7 mouse cellular contexts compared by ENCODE assay signal in genomic region chrX:18161796-18162191, GRCm38 (mm10). TPM values are rescaled to one million over a fixed set of nuclear protein-coding genes. Genes with fewer than 3 reads are reported as not detected.
DNase-seq lines count a peak whose midpoint lies in the region; ATAC-seq lines count a peak whose summit lies in the region.

No protein-coding gene starts in this region.

- H3K9me3 ChIP-seq in lung, embryonic 15.5 days = no peaks in the 10 kb centered on the region
- no peaks in the 10 kb centered on the region for H3K9me3 ChIP-seq in forebrain, embryonic 10.5 days
- no peaks in the 10 kb centered on the region for H3K9me3 ChIP-seq in limb, embryonic 15.5 days
- H3K9me3 ChIP-seq in neural tube, embryonic 15.5 days (replicated peaks) = no peaks in the 10 kb centered on the region

- peak; percentile 64 for ATAC-seq in lung, embryonic 15.5 days (ENCODE audit: borderline replicate concordance, extremely low read depth, low FRiP score, low TSS enrichment)
- ATAC-seq in limb, embryonic 15.5 days (ENCODE audit: insufficient number of reproducible peaks, low FRiP score, low TSS enrichment, low read depth) = peak; percentile 77
- ATAC-seq in neural tube, embryonic 15.5 days (ENCODE audit: low FRiP score) = peak; percentile 75

- H3K27me3 ChIP-seq in lung, embryonic 15.5 days = no peaks in the 10 kb centered on the region
- H3K27me3 ChIP-seq in forebrain, embryonic 10.5 days (ENCODE audit: poor library complexity, severe bottlenecking) = no peaks in the 10 kb centered on the region
- no peaks in the 10 kb centered on the region for H3K27me3 ChIP-seq in limb, embryonic 15.5 days
- H3K27me3 ChIP-seq in neural tube, embryonic 15.5 days (replicated peaks) = no peaks in the 10 kb centered on the region

- whole genome bisulfite sequencing in lung, embryonic 15.5 days = under 1% methylated on average over 28 of the region's 28 CpGs
- WGBS in forebrain, embryonic 10.5 days = under 1% methylated on average over 28 of the region's 28 CpGs
- WGBS in limb, embryonic 15.5 days = under 1% methylated on average over 28 of the region's 28 CpGs
- WGBS in neural tube, embryonic 15.5 days = under 1% methylated on average over 28 of the region's 28 CpGs

- H3K27ac ChIP-seq in lung, embryonic 15.5 days = peak overlapping the region; percentile 91
- peak overlapping the region; percentile 96 for H3K27ac ChIP-seq in forebrain, embryonic 10.5 days
- peak overlapping the region; percentile 90 for H3K27ac ChIP-seq in limb, embryonic 15.5 days
- peak overlapping the region; percentile 94 for H3K27ac ChIP-seq in neural tube, embryonic 15.5 days (replicated peaks)

- H3K36me3 ChIP-seq in lung, embryonic 15.5 days = no peaks in the 10 kb centered on the region
- H3K36me3 ChIP-seq in forebrain, embryonic 10.5 days (replicated peaks) = no peaks in the 10 kb centered on the region
- no peaks in the 10 kb centered on the region for H3K36me3 ChIP-seq in limb, embryonic 15.5 days
- H3K36me3 ChIP-seq in neural tube, embryonic 15.5 days = no peaks in the 10 kb centered on the region

- H3K9ac ChIP-seq in lung, embryonic 15.5 days = peak overlapping the region; percentile 66
- H3K9ac ChIP-seq in limb, embryonic 15.5 days = peak overlapping the region; percentile 62
- H3K9ac ChIP-seq in neural tube, embryonic 15.5 days (replicated peaks) = peak overlapping the region; percentile 69

- peak overlapping the region; percentile 70 for H3K4me2 ChIP-seq in lung, embryonic 15.5 days
- H3K4me2 ChIP-seq in limb, embryonic 15.5 days = peak overlapping the region; percentile 63
- peak overlapping the region; percentile 64 for H3K4me2 ChIP-seq in neural tube, embryonic 15.5 days

- H3K4me3 ChIP-seq in lung, embryonic 15.5 days = peak overlapping the region; percentile 86
- H3K4me3 ChIP-seq in forebrain, embryonic 10.5 days = peak overlapping the region; percentile 79
- H3K4me3 ChIP-seq in limb, embryonic 15.5 days = peak overlapping the region; percentile 77
- H3K4me3 ChIP-seq in neural tube, embryonic 15.5 days (replicated peaks) = peak overlapping the region; percentile 78

- H3K4me1 ChIP-seq in lung, embryonic 15.5 days = no peaks in the 10 kb centered on the region
- peaks cover 6% of the 10 kb centered on the region; the same call in 1 of the 2 replicates for H3K4me1 ChIP-seq in forebrain, embryonic 10.5 days
- H3K4me1 ChIP-seq in limb, embryonic 15.5 days = no peaks in the 10 kb centered on the region
- no peaks in the 10 kb centered on the region for H3K4me1 ChIP-seq in neural tube, embryonic 15.5 days

- no peak for DNase-seq in lung, postnatal 36 days
- peak; percentile 50 to 81 for DNase-seq in cerebellum, adult 18-20 months
- no peak for DNase-seq in forebrain, embryonic 10.5 days (ENCODE audit: extremely low spot score, low spot score)
- no peak for DNase-seq in ovary, postnatal 14 days (ENCODE audit: low spot score)

RNA-seq across cellular contexts. Expression of gene Kdm6a, which starts 0.6 kb away (rescaled TPM):
- polyA plus RNA-seq in lung, embryonic 15.5 days (2015; fragmentation: Nextera tagmentation; extraction: Ambion mirVana) = 20.8 and 24.2 TPM in 2 replicates
- polyA plus RNA-seq in forebrain, embryonic 10.5 days (2016; fragmentation: Nextera tagmentation; extraction: Ambion mirVana) = 27.0 and 29.0 TPM in 2 replicates
- polyA plus RNA-seq in limb, embryonic 15.5 days (2015; fragmentation: Nextera tagmentation; extraction: Ambion mirVana) = 19.9 and 23.8 TPM in 2 replicates
- polyA plus RNA-seq in neural tube, embryonic 15.5 days (2015; fragmentation: Nextera tagmentation; extraction: Ambion mirVana) = 15.8 and 18.3 TPM in 2 replicates

RNA-seq across cellular contexts. Expression of gene Dusp21, which starts 16.1 kb away (rescaled TPM):
- not detected in 2 replicates for polyA plus RNA-seq in lung, embryonic 15.5 days (2015; fragmentation: Nextera tagmentation; extraction: Ambion mirVana)
- not detected in 2 replicates for polyA plus RNA-seq in forebrain, embryonic 10.5 days (2016; fragmentation: Nextera tagmentation; extraction: Ambion mirVana)
- polyA plus RNA-seq in limb, embryonic 15.5 days (2015; fragmentation: Nextera tagmentation; extraction: Ambion mirVana) = not detected in 2 replicates
- not detected in 2 replicates for polyA plus RNA-seq in neural tube, embryonic 15.5 days (2015; fragmentation: Nextera tagmentation; extraction: Ambion mirVana)

Comparison
In these comparisons a context has a peak if more than half of its experiments do, and no peak if none do; other contexts are left out.
1. DNase-seq: peak in cerebellum, adult 18-20 months (2 of 2); none in lung, postnatal 36 days (single experiment), forebrain, embryonic 10.5 days (single experiment) and ovary, postnatal 14 days (single experiment).
2. Peak in every context shown above with its lines, with median percentiles within 50 percentile points of each other: ATAC-seq, H3K27ac ChIP-seq, H3K4me2 ChIP-seq, H3K4me3 ChIP-seq and H3K9ac ChIP-seq.